Mouse (Mus musculus) T-helper 17 cell (primary cell): ENCODE data around the gene Appbp2.

Experiments
- in situ Hi-C, 2 experiments: fragments of 300-600 bp; cut with MboI, MseI; formaldehyde crosslinking; loops; 1 replicate in 1 of 2; 2 replicates in 1 of 2; pipeline ENCODE4 v1.15.1; 2025; ENCODE audit warnings: high pct_unique_total_duplicates in 2 of 2

Gene Appbp2

DNA sequence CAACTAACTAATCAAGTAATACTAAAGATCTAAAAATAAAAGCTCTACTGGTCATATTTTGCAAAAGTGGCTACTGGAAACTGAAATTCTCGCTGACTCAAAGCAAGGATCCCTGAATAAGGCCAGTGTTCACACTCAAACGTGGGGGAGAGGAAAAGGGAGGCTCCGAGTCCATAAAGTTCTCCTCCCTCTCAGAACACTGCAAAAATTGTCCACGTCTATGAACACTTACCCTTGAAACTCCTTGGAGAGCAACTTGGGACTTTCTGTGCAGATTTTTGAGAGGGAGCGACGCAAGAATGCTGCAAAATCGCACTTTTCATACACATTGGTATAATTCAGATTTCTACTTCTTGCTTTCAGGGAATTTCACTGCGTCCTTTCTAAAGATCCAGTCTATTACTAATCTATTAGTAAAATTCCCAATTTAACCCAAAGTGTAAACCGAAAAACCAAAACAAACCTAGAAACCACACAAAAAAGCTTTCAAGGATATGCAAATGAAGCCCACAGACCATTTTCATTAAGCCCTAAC lies 1.2 kb downstream of the Appbp2 start:
- in situ Hi-C loops = loop anchor here (10.0 kb wide), 2 partner anchors 1031 to 1059 kb away; no protein-coding TSS in a partner anchor

DNA sequence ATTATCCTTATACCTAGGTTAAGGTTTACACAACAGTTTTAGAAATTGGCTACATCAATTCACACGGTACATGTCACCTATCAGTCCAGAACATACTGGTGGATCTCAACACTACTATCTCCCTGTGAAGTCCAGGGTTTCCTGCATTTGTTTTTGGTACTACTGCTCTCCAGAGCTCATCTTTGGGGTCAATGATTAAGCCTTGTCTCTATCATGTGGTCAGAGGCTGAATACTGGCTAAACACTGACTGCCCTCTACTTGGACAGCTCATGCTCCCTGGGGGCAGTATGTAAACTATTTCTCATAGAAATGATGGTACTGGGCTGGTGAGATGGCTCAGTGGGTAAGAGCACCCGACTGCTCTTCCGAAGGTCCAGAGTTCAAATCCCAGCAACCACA lies 11.7 kb downstream of the Appbp2 start:
- in situ Hi-C loops = no loop called here

DNA sequence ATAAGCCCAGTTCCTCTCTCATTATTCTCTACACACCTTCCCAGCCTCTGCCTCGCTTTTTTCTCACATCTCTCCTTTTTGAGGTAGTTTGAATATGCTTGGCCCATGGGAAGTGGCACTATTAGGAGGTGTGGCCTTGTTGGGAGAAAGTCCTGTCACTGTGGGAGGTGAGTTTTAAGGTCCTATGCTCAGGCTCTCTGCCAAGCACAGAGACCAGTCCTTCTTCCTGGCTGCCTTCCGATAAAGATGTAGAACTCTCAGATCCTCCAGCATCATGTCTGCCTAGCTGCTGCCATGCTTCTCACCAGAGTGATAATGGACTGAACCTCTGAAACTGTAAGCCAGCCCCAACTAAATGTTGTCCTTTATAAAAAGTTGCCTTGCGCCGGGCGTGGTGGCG lies 12.4 kb downstream of the Appbp2 start:
- in situ Hi-C loops = no loop called here

DNA sequence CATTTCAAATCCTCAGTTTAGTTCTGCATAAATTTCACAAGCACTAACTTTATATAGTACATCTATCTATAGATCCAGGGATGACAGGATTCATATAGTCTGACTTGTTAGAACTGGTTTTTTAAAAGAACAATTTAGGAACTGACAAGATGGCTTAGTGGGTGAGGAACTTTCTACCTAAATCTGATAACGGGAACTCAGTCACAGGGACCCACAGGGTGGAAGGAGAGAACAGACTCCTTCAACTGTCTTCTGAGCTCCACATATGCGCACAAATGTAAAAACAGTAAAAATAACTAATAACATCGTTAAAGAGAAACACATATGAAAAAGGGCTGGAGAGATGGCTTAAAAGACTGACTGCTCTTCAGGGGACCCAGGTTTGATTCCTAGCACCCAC lies 15.9 kb downstream of the Appbp2 start:
- in situ Hi-C loops = no loop called here

DNA sequence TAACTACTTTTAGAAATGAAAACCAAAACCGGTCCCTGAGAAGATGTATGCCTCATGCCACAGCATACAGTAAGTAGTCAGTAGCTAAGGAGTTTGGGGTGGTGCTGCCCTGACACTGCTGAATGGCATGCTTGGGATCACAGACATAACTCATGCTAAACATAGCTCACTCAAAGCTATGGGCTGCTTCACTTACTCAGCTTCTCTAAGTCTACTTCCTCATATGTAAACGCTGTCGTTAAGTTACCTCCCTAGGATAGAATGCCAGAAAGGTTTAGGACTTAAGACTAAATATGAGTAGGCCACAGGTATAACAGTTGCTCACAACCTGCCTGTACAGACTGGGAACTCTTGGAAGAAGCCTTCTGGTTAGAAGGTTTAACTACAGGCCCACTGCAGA lies 20.3 kb downstream of the Appbp2 start:
- in situ Hi-C loops = no loop called here

DNA sequence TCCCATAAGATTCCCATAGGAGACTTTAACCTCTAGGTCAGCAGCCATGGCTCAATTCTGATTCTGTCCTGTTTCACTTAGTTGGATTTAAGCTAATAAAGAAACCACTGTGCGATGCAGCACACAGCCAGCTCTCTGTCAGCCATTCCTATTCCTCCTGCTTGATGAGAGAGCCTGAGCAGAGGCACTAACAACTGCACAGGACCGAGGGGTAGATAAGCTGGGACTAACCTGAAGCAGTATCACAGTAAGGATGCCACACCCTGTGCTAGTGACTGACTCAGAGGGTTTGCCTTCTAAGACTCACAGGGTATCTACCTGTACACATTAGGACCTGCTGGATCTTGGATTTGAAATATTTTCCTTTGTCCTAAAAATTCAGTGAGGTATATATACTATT lies 21.7 kb downstream of the Appbp2 start:
- in situ Hi-C loops = no loop called here

DNA sequence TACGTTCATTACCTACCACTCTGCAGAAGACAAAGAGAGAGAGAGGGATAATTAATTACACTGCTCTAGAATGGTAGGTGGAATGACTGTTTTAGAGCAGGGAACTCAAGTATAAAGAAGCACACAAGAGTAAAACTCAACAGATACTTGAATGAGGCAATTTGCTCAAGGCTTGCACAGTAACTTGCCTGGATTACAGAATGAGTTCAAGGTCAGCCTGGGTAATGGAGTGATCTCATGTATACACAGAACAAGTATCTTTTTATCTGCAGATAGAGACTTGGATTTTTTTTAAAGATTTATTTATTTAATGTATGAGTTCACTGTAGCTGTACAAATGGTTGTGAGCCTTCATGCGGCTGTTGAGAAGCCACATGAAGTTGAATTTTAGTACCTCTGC lies 23.8 kb downstream of the Appbp2 start:
- in situ Hi-C loops = no loop called here

DNA sequence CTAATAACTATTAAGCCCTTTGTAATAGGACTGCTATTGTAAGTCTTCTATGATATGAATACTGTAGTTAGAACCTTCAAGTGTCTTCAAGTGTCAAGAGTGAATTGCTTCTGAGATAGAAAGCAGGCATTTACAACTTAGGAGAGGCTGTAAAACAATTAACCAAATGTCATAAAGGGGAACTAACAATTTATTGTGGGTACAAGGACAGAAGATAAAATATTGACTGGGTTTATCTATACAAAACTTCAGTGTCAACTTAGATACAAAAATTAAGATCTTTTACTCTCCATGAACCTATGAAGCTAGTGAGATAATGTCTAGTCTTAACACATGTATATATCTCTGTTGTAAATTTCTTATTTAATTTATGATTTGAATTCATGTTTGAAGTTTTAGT lies 28.7 kb downstream of the Appbp2 start:
- in situ Hi-C loops = loop anchor here in 1 of 2 experiments (10.0 kb wide), 1 partner anchor 139 kb away; no protein-coding TSS in a partner anchor

DNA sequence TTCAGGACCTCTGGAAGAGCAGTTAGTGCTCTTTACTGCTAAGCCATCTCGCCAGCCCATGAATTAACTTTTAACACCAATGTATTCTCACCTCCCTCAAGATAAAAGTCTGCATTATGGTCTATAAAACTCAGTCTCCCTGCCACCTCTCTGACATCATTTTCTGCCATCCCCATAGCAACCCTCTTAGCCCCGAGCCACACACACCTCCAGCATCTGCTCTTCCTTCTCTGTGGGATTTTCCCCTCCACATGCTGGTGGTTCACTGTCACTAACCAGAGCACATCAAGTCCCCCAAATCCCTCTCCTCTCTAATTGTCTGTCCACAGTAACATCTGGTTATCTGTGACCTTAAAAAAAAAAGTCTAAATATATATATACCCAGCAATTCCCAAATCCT lies 36.0 kb downstream of the Appbp2 start:
- in situ Hi-C loops = no loop called here

DNA sequence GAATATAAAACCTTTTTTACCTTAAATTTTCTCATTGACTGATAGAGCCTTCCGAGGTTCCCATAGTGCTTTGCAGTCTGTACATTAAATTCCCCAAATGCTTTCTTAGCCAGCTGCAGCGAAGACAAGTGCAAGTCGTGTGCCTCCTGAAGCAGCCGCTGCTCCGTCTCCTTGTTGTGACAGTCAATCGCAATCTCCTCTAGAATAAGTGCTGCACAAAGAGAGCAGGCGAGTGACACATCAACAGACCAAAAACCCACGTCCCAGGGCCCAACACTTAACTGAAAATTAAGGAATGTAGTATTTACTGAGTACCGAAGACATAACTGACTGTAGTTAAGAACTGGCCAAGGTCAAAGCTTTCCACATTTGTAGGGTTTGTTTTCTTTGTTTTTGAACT lies 38.9 kb downstream of the Appbp2 start:
- in situ Hi-C loops = no loop called here

DNA sequence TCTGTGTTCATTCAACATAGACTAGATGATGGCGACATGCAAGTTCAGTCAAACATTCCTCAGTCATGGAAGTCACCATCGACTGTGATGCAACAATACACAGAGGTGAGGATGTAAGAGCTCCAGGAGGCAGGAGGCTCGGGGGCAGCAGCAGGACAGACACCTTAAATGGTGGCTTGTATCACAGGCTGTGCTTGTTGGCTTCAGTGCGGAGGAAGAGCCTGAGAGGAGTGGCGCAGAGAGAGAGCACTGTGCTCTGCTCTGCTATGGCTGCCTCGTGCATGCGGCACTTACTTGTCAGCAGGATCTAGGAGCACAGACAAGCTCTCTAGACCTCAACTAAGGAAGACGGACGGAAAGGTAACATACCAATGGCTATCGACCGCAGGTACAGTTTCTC lies 40.7 kb downstream of the Appbp2 start:
- in situ Hi-C loops = no loop called here

DNA sequence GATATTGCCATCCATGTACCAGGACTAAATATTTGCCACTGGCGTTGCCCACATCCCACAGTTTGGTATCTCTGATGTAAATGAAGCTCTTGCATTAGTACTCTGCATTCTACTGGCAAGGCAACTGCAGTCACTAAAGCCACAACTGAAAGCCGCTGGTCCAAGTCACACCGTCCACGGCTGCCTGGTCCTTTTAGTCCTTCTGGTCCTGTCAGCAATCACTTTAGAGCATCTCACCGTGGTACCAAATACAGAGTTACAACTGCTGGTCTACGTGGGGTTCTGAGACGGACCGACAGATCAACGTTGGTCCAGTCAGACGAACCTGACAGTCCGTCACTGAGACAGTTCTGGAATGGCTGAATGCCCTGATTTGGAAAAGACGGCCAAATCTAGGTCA lies 44.2 kb downstream of the Appbp2 start:
- in situ Hi-C loops = no loop called here

DNA sequence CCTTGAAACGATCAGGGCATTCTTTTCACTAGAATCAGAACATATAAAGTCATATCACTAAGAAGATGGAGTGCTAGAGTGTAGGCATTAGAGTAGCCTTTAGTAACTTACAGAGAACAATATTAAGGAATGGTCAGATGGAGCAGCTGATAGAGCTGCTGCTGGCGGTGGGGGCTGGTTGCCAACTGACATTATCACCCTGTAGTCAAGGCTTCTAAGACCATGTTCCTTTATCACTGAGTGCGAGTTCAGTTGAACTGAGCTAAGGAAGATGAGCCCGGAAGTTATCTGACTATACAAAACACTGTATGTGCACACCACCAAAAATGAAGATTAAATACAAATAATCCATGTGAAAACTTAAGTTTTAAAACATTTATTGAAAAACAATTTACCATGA lies 45.8 kb downstream of the Appbp2 start:
- in situ Hi-C loops = no loop called here

DNA sequence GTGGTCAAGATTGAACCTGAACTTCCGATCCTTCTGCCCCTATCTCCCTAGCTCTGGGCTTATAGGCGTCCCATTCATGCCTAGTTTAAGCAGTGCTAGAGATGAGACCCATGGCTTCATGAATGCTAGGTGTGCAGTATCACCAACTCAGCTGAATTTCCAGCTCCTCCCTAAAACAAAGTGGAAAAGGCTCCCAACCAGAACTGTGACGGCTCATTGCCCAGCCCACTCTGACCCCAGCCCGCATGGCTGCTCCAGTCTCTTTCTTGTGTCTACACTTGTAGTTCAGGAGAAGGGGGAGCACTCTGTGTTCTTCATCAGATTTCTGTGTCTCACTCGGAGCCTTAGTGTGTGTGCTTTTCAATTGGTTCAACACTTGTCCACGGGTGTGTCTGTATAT lies 50.1 kb downstream of the Appbp2 start:
- in situ Hi-C loops = loop anchor here in 1 of 2 experiments (5.0 kb wide), 1 partner anchor 77 kb away; no protein-coding TSS in a partner anchor

DNA sequence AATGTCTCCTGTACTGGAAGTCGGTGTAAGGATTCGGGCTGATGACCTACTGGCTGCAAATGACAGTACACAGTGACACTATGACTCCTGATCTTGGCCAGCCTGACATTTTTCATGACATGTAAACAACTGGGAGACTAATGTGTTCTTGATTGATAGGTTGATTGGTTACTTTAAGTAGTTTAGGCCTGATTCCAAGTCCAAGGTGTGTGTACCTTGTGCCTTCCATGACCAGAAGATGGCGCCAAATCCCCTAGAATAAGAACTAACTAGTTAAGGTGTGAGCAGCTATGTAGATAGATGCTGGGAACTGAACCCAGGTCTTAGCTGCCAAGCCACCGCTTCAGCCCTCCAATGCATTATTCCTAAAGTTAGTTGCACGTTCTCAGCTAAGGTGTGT lies 50.8 kb downstream of the Appbp2 start:
- in situ Hi-C loops = loop anchor here in 1 of 2 experiments (5.0 kb wide), 1 partner anchor 78 kb away; no protein-coding TSS in a partner anchor

DNA sequence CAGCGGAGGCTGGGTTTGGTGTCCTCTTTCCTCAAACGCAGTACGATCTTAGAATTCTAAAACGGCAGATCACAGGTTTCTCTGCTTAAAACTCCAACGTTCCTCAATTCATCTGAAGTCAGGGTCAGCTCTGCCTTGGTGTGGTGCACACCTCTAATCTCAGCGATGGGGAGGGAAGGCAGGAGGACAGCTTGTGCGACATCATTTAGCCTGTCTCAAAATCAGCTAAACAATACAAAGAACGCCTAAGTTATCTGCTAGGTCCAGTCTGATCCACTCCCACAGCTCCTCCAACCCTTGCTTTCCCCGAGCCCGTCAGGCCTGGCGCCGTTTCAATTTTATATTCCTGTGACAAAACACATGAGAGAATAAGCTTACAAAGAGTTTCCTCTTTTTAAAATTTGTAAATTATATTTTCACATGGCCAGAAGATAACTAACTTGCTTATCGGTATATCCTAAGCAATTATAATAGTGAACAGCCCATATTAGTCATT lies 51.6 kb downstream of the Appbp2 start:
- in situ Hi-C loops = loop anchor here in 1 of 2 experiments (5.0 kb wide), 1 partner anchor 79 kb away; no protein-coding TSS in a partner anchor

DNA sequence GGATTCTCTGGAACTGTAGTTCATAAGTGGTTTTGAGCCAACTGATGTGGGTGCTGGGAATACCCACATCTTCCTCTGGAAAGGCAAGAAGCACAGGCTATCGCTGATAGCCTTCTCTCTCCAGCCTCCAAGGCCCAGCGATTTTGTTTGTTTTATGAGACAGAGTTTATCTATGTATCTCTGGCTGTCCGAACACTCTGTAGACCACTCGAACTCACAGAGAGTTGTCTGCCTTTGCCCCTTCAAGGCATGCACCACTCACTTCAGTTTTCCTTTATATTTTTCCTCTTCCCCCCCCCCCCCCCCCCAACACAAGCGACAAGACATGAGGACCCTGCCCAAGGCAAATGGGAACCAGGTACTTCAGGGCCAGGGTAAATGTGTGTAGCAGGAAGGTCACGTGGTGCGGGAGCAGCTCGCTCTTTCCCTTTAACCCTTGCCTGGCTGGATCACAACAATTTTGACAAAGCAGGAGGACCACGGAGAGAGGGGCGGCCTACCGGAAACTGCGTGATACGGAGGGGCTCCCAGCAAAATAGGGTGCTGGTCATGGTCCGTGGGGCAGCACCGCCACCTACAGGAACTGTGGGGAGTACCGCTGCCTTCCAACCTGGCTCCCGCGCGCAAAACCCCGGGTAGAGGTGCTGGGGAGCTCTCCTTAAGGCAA lies 52.2 kb downstream of the Appbp2 start:
- in situ Hi-C loops = loop anchor here in 1 of 2 experiments (5.0 kb wide), 1 partner anchor 80 kb away; no protein-coding TSS in a partner anchor

DNA sequence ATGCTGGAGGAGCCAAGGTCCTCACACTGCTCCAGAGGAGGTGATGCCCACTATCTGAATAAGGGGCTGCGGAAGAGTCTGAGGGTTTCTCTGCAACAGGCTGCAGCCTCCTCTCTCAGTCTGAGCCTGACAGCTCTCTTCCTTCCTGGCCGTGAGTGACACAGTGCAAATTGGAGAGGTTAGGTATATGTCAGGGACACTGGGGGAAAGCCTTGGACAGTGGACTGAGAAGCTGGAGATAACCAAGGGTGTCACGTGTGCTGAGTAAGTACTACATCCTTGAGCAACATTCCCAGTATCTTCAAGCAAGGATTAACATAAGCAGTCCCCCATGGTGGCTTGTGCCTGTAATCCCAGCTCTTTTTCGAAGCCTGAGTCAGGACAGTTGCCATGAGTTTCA lies 56.5 kb downstream of the Appbp2 start:
- in situ Hi-C loops = loop anchor here in 1 of 2 experiments (5.0 kb wide), 1 partner anchor 79 kb away; no protein-coding TSS in a partner anchor

DNA sequence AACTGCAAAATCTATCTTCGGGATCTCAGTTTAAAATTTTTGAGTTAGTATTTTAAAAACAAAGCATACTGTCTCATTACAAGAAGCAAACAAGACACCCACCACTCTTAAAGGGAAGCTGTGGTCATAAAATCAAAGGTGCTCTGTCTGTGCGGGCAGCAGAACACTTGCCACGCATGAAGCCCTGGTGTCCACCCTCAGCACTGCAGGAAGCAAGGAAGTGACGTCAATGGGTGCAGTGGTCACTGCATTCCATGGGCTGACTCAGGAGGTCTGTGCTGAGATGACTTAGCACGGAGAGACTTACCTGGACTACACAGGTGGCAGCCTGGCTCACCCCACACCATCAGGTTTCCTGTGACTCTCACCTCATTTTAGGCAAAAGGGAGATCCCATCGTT lies 57.2 kb downstream of the Appbp2 start:
- in situ Hi-C loops = loop anchor here in 1 of 2 experiments (5.0 kb wide), 1 partner anchor 80 kb away; no protein-coding TSS in a partner anchor

DNA sequence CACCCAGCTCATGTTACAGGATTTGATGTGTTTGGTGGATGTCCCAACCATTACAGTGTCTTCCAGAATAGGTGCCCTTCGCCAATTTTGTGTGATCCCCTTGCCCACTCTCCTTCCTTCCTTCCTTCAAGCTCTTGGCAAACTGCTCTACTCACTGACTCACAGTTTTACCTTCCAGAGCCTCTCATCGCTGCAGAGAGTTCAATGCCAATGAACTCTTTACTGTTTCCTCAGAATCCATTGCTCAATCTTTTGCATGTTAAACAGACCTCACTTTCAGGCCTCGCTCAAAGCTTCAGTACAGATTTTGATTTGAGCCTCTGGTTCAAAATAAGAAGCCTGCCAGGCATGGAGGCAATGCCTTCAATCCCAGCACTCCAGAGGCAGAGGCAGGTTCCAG lies 59.0 kb downstream of the Appbp2 start:
- in situ Hi-C loops = loop anchor here in 1 of 2 experiments (5.0 kb wide), 1 partner anchor 81 kb away; no protein-coding TSS in a partner anchor

DNA sequence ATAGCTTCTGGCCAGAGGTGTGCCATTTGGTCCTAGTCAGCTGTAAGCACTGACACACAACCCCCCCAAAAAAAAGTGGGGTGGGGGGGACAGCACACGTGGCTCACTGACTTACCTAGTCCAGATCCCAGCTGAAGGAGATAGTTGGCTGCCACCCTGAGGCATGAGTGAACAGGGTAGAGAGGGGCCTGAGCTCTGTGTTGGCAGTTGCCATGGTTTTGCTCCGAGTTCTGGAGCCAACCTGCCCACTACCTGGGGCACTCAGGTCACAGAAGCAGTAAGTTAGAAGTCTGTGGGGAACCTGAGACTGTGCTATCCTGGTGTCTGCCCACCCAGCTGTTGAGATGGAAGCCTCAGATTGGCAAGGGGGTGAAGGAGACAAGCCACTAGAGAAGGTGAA lies 64.1 kb downstream of the Appbp2 start:
- in situ Hi-C loops = loop anchor here in 1 of 2 experiments (5.0 kb wide), 1 partner anchor 84 kb away; no protein-coding TSS in a partner anchor

DNA sequence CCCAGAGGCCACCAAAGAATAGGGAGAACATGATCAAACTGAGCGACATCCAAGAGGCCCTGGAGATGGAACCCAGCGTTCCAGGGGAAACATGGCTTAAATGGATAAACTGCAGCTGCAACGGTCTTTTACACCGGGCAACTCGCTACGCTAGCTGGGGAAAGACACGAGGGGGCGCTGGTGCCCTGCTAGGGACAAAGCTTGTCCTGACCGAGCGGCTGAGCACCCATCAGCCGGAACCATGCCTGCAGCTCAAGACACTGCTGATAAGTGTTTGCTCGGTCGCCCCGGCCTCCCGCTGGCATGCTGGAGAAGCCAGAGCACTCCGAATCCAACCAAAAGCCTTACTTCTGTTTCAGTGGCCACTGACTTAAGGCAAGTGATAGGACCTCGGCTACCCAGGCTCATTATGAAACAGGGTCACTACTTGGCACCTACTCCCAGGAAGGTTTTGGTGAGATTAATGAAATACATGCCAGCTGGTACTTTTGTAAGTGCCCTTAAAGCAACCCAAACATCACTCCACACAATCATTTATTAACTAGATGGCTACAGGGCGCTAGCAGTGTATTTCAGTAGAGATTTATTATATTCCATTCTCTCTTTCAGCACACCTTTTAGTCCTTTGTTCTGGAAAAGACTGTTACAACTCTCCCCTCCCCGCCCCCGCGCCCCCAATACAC lies 64.7 kb downstream of the Appbp2 start, which contains the start of gene 1700125H20Rik:
Gene 1700125H20Rik, plus strand, starts transcription at position 347 of the 683 bp plus-strand sequence.
- in situ Hi-C loops = loop anchor here in 1 of 2 experiments (5.0 kb wide), 1 partner anchor 83 kb away; no protein-coding TSS in a partner anchor
